Mouse (Mus musculus) MEL (cell line): Measurements from ENCODE around the gene Foxi3. TPM values are rescaled to one million over a fixed set of nuclear protein-coding genes. Genes with fewer than 3 reads are reported as not detected.

ENCODE experiments used
- DNase-seq: peaks from one replicate; pipeline ENCODE4 v3.0.0; 2011; ENCODE audit warnings: low read depth, low spot score
- H3K27ac ChIP-seq: 2 replicates; pipeline ENCODE4 v1.5.1; 2012; ENCODE audit warnings: low read depth, mild to moderate bottlenecking, control low read depth, low read length, moderate library complexity; ENCODE audit not compliant: control insufficient read depth
- H3K27me3 ChIP-seq, 2 experiments: fragments of 150-350 bp in 1 of 2; sonication (generic) in 1 of 2; 2 replicates each; pipeline ENCODE4 v1.6.1; 2012; ENCODE audit warnings: low read length in 2 of 2, mild to moderate bottlenecking in 2 of 2, improper control_type of control experiment in 1 of 2, moderate library complexity in 1 of 2; ENCODE audit not compliant: insufficient read depth in 2 of 2, control insufficient read depth in 1 of 2
- H3K36me3 ChIP-seq, 2 experiments: 2 replicates each; pipeline ENCODE4 v1.6.1; 2012 to 2014; ENCODE audit warnings: low read length in 2 of 2, improper control_type of control experiment in 1 of 2, inconsistent platforms in 1 of 2, mild to moderate bottlenecking in 1 of 2; ENCODE audit not compliant: insufficient read depth in 2 of 2, control insufficient read depth in 1 of 2
- H3K4me1 ChIP-seq, 2 experiments: fragments of 150-350 bp in 1 of 2; sonication (generic) in 1 of 2; 2 replicates each; pipeline ENCODE4 v1.6.1; 2012; ENCODE audit warnings: low read length in 2 of 2, improper control_type of control experiment in 1 of 2, mild to moderate bottlenecking in 1 of 2; ENCODE audit not compliant: insufficient read depth in 2 of 2, control insufficient read depth in 1 of 2
- H3K4me3 ChIP-seq, 2 experiments: fragments of 150-350 bp in 1 of 2; sonication (generic) in 1 of 2; 2 replicates each; pipeline ENCODE4 v1.5.1; 2012; ENCODE audit warnings: low read depth in 2 of 2, low read length in 2 of 2, mild to moderate bottlenecking in 2 of 2, moderate library complexity in 2 of 2, control low read depth in 1 of 2, improper control_type of control experiment in 1 of 2; ENCODE audit not compliant: control insufficient read depth in 1 of 2, insufficient read depth in 1 of 2
- H3K79me2 ChIP-seq: 2 replicates; pipeline ENCODE4 v1.6.1; 2012; ENCODE audit warnings: mild to moderate bottlenecking, low read length, moderate library complexity; ENCODE audit not compliant: control insufficient read depth, poor library complexity, insufficient read depth
- H3K9ac ChIP-seq: 2 replicates; pipeline ENCODE4 v1.6.1; 2012; ENCODE audit warnings: low read depth, mild to moderate bottlenecking, control low read depth, low read length, moderate library complexity; ENCODE audit not compliant: control insufficient read depth, poor library complexity, severe bottlenecking
- H3K9me3 ChIP-seq: fragments of 150-350 bp; sonication (generic); replicated peaks from 2 replicates; pipeline ENCODE4 v1.6.1; 2012; ENCODE audit warnings: mild to moderate bottlenecking, low read length, improper control_type of control experiment, moderate library complexity; ENCODE audit not compliant: insufficient read depth
- BHLHE40 ChIP-seq: IDR thresholded peaks from 2 replicates; pipeline ENCODE4 v1.6.1; 2012; ENCODE audit warnings: low read depth, mild to moderate bottlenecking, inconsistent platforms, low read length, improper control_type of control experiment, borderline replicate concordance
- CTCF ChIP-seq, 3 experiments: IDR thresholded peaks in 2 of 3; conservative IDR thresholded peaks in 1 of 3; 2 replicates each; pipeline ENCODE4 v1.5.1; 2011 to 2012; ENCODE audit warnings: low read length in 3 of 3, low read depth in 2 of 3, mild to moderate bottlenecking in 2 of 3, improper control_type of control experiment in 1 of 3, inconsistent platforms in 1 of 3, mixed read lengths in 1 of 3, moderate library complexity in 1 of 3; ENCODE audit not compliant: control insufficient read depth in 1 of 3, insufficient read depth in 1 of 3, poor library complexity in 1 of 3, severe bottlenecking in 1 of 3
- E2F4 ChIP-seq: IDR thresholded peaks from 2 replicates; pipeline ENCODE4 v1.6.1; 2011; ENCODE audit warnings: low read depth, low read length, improper control_type of control experiment, borderline replicate concordance
- EP300 ChIP-seq, 2 experiments: IDR thresholded peaks; 2 replicates each; pipeline ENCODE4 v1.6.1; 2011; ENCODE audit warnings: improper control_type of control experiment in 2 of 2, low read length in 2 of 2, low read depth in 1 of 2, mild to moderate bottlenecking in 1 of 2
- GATA1 ChIP-seq: IDR thresholded peaks from 2 replicates; pipeline ENCODE4 v1.6.1; 2011; ENCODE audit warnings: low read depth, low read length, improper control_type of control experiment
- HCFC1 ChIP-seq: IDR thresholded peaks from 2 replicates; pipeline ENCODE4 v1.6.1; 2012; ENCODE audit warnings: low read depth, mild to moderate bottlenecking, inconsistent platforms, low read length, improper control_type of control experiment, moderate library complexity
- JUND ChIP-seq: IDR thresholded peaks from 2 replicates; pipeline ENCODE4 v1.6.1; 2011; ENCODE audit warnings: low read depth, mild to moderate bottlenecking, improper control_type of control experiment, low read length
- MAFK ChIP-seq: IDR thresholded peaks from 2 replicates; pipeline ENCODE4 v1.6.1; 2011; ENCODE audit warnings: low read depth, mild to moderate bottlenecking, low read length, improper control_type of control experiment, borderline replicate concordance
- MAX ChIP-seq: IDR thresholded peaks from 2 replicates; pipeline ENCODE4 v1.6.1; 2011; ENCODE audit warnings: low read length, improper control_type of control experiment
- MAZ ChIP-seq: IDR thresholded peaks from 2 replicates; pipeline ENCODE4 v1.6.1; 2012; ENCODE audit warnings: low read depth, mild to moderate bottlenecking, inconsistent platforms, low read length, improper control_type of control experiment
- MEF2A ChIP-seq: IDR thresholded peaks from 2 replicates; pipeline ENCODE4 v1.6.1; 2014; ENCODE audit warnings: low read depth, mild to moderate bottlenecking, inconsistent platforms, low read length, improper control_type of control experiment; ENCODE audit not compliant: poor library complexity, insufficient replicate concordance, severe bottlenecking; ENCODE audit errors: extremely low read depth
- MXI1 ChIP-seq: IDR thresholded peaks from 2 replicates; pipeline ENCODE4 v1.6.1; 2011; ENCODE audit warnings: mild to moderate bottlenecking, low read depth, low read length, improper control_type of control experiment
- NELFE ChIP-seq: IDR thresholded peaks from 2 replicates; pipeline ENCODE4 v1.6.1; 2011; ENCODE audit warnings: low read depth, low read length, improper control_type of control experiment
- NRF1 ChIP-seq: IDR thresholded peaks from 2 replicates; pipeline ENCODE4 v1.6.1; 2014; ENCODE audit warnings: low read depth, mild to moderate bottlenecking, inconsistent platforms, low read length, improper control_type of control experiment, moderate library complexity; ENCODE audit not compliant: poor library complexity, insufficient read depth, severe bottlenecking
- POLR2A ChIP-seq, 2 experiments: IDR thresholded peaks; 2 replicates each; pipeline ENCODE4 v1.6.1; 2011 to 2012; ENCODE audit warnings: low read length in 2 of 2, mild to moderate bottlenecking in 2 of 2, control low read depth in 1 of 2, improper control_type of control experiment in 1 of 2, low read depth in 1 of 2, moderate library complexity in 1 of 2; ENCODE audit not compliant: control insufficient read depth in 1 of 2, insufficient read depth in 1 of 2, poor library complexity in 1 of 2
- POLR2AphosphoS5 ChIP-seq: IDR thresholded peaks from 2 replicates; pipeline ENCODE4 v1.6.1; 2012; ENCODE audit warnings: low read depth, borderline replicate concordance, mild to moderate bottlenecking, inconsistent platforms, low read length, moderate library complexity, mixed read lengths
- RAD21 ChIP-seq: IDR thresholded peaks from 2 replicates; pipeline ENCODE4 v1.6.1; 2011; ENCODE audit warnings: mild to moderate bottlenecking, low read depth, low read length, improper control_type of control experiment
- RCOR1 ChIP-seq: IDR thresholded peaks from 2 replicates; pipeline ENCODE4 v1.6.1; 2012; ENCODE audit warnings: low read depth, mild to moderate bottlenecking, inconsistent platforms, low read length, improper control_type of control experiment
- SIN3A ChIP-seq: IDR thresholded peaks from 2 replicates; pipeline ENCODE4 v1.6.1; 2012; ENCODE audit warnings: low read length, improper control_type of control experiment, inconsistent platforms
- SMC3 ChIP-seq: IDR thresholded peaks from 2 replicates; pipeline ENCODE4 v1.6.1; 2011; ENCODE audit warnings: low read depth, low read length, improper control_type of control experiment
- TBP ChIP-seq: IDR thresholded peaks from 2 replicates; pipeline ENCODE4 v1.8.0; 2011; ENCODE audit warnings: low read depth, low read length, improper control_type of control experiment
- TCF12 ChIP-seq: IDR thresholded peaks from 2 replicates; pipeline ENCODE4 v1.6.1; 2014; ENCODE audit warnings: low read depth, mild to moderate bottlenecking, inconsistent platforms, low read length, improper control_type of control experiment, moderate library complexity
- USF2 ChIP-seq, 2 experiments: IDR thresholded peaks; 2 replicates each; pipeline ENCODE4 v1.6.1; 2011 to 2012; ENCODE audit warnings: improper control_type of control experiment in 2 of 2, low read length in 2 of 2, borderline replicate concordance in 1 of 2, inconsistent platforms in 1 of 2, low read depth in 1 of 2, mild to moderate bottlenecking in 1 of 2; ENCODE audit not compliant: insufficient read depth in 1 of 2
- ZNF384 ChIP-seq: IDR thresholded peaks from 2 replicates; pipeline ENCODE4 v1.6.1; 2012; ENCODE audit warnings: low read depth, mild to moderate bottlenecking, inconsistent platforms, low read length, improper control_type of control experiment
- polyA plus RNA-seq, 2 experiments: library from polyadenylated mRNA; stranded (reverse) in 1 of 2; unstranded in 1 of 2; fragments of >175 nt in 1 of 2; fragments of >200 nt in 1 of 2; gene quantifications; 2 replicates each; pipeline versions ENCODE4 v1.2.1 to v1.2.4; 2012; ENCODE audit warnings: low replicate concordance in 2 of 2, low read depth in 1 of 2; ENCODE audit not compliant: insufficient read length in 2 of 2, insufficient read depth in 1 of 2, missing spikeins in 1 of 2
- total RNA-seq: library from RNA; depleted of rRNA; stranded (reverse); fragments of 300-350 nt; gene quantifications from 2 replicates; pipeline ENCODE4 v1.2.3, GENCODE M21; 2012

The Foxi3 gene
- total and polyA plus RNA-seq, 3 experiments: not detected

- DNase-seq: no peak
- TF ChIP-seq RCOR1 (no peak), MAZ (no peak), CTCF (IDR thresholded peaks at IDR 0.05 in 2 of 3, conservative IDR thresholded peaks at IDR 0.05 in 1 of 3; ENCODE audit: control insufficient read depth in 1 of 3, insufficient read depth in 1 of 3, low read depth in 2 of 3, low read length in 3 of 3, poor library complexity in 1 of 3, severe bottlenecking in 1 of 3) (no peak), POLR2AphosphoS5 (no peak), MAX (no peak), NELFE (no peak), HCFC1 (no peak), TBP (no peak), POLR2A (IDR thresholded peaks at IDR 0.05; ENCODE audit: control insufficient read depth in 1 of 2, insufficient read depth in 1 of 2, low read depth in 1 of 2, low read length in 2 of 2, poor library complexity in 1 of 2) (no peak), TCF12 (no peak), USF2 (IDR thresholded peaks at IDR 0.05; ENCODE audit: borderline replicate concordance in 1 of 2, insufficient read depth in 1 of 2, low read depth in 1 of 2, low read length in 2 of 2) (no peak), E2F4 (no peak), NRF1 (no peak), EP300 (IDR thresholded peaks at IDR 0.05; ENCODE audit: low read depth in 1 of 2, low read length in 2 of 2) (no peak), BHLHE40 (no peak)
- Histone ChIP-seq H3K4me3 (no peak overlapping the region), H3K36me3 (no peaks in the 10 kb centered on the region), H3K4me1 (no peaks in the 10 kb centered on the region), H3K9me3 (no peaks in the 10 kb centered on the region), H3K27me3 (peaks cover 0 to 2% of the 10 kb centered on the region in 2 experiments; a peak in 2 of 4 replicates), H3K27ac (no peak overlapping the region), H3K9ac (no peak overlapping the region), H3K79me2 (no peaks in the 10 kb centered on the region)
Measured at GRCm38 (mm10) chr6:70912396-70912765, 44.0 kb upstream of the Foxi3 start.

GRCm38 (mm10) chr6:70918827-70919226 is 37.5 kb upstream of the Foxi3 start, which contains the start of gene Tex37:
TSS of gene Tex37 (minus strand) at chr6:70918927.
- Histone ChIP-seq H3K27ac (no peak within 1 kb of the TSS), H3K4me3 (no peak within 1 kb of the TSS), H3K9me3 (no peaks in the 10 kb centered on the region), H3K36me3 (no peaks in the 10 kb centered on the region), H3K4me1 (no peaks in the 10 kb centered on the region), H3K79me2 (no peaks in the 10 kb centered on the region), H3K9ac (no peak within 1 kb of the TSS), H3K27me3 (no peaks in the 10 kb centered on the region; a peak in 1 of 4 replicates)
- TF ChIP-seq RAD21: no peak
- TF ChIP-seq HCFC1: no peak
- TF ChIP-seq POLR2A (IDR thresholded peaks at IDR 0.05; ENCODE audit: control insufficient read depth in 1 of 2, insufficient read depth in 1 of 2, low read depth in 1 of 2, low read length in 2 of 2, poor library complexity in 1 of 2): no peak
- no peak for TF ChIP-seq MXI1
- TF ChIP-seq MEF2A: no peak
- no peak for TF ChIP-seq GATA1
- TF ChIP-seq SMC3: no peak
- TF ChIP-seq MAZ: no peak
- TF ChIP-seq ZNF384: no peak
- no peak for TF ChIP-seq SIN3A
- TF ChIP-seq JUND: no peak
- TF ChIP-seq MAFK: no peak
- TF ChIP-seq BHLHE40: no peak
- no peak for TF ChIP-seq POLR2AphosphoS5
- DNase-seq: no peak
